Mouse (Mus musculus) hindbrain, embryonic 14.5 days (tissue): Measurements from ENCODE around the gene Rai1. TPM values are rescaled to one million over a fixed set of nuclear protein-coding genes. Genes with fewer than 3 reads are reported as not detected.

ENCODE experiments used
- ATAC-seq: fragments of 200-750 bp; cut with Nextera tagmentation; 2 replicates; pipeline ENCODE4 v1.8.0; 2017; ENCODE audit warnings: moderate number of reproducible peaks, mild to moderate bottlenecking, moderate TSS enrichment, moderate library complexity; ENCODE audit not compliant: low FRiP score
- DNase-seq: peaks from one replicate; pipeline ENCODE4 v3.0.0-alpha.2; 2015; ENCODE audit warnings: low spot score
- H3K27ac ChIP-seq: fragments of 300-500 bp; sonication (generic); 2 replicates; pipeline ENCODE4 v1.5.1; 2014; ENCODE audit warnings: mild to moderate bottlenecking, moderate library complexity
- H3K27me3 ChIP-seq: fragments of 300-500 bp; sonication (generic); 2 replicates; pipeline ENCODE4 v1.6.1; 2014; ENCODE audit warnings: mild to moderate bottlenecking, low read length, mixed read lengths; ENCODE audit not compliant: control insufficient read depth, insufficient read depth
- H3K36me3 ChIP-seq: fragments of 300-500 bp; sonication (generic); replicated peaks from 2 replicates; pipeline ENCODE4 v1.6.1; 2014; ENCODE audit not compliant: control insufficient read depth, insufficient read depth
- H3K4me1 ChIP-seq: fragments of 300-500 bp; sonication (generic); replicated peaks from 2 replicates; pipeline ENCODE4 v1.6.1; 2014; ENCODE audit warnings: antibody characterized with exemption, low read length, mixed read lengths; ENCODE audit not compliant: control insufficient read depth, insufficient read depth
- H3K4me2 ChIP-seq: fragments of 300-500 bp; sonication (generic); replicated peaks from 2 replicates; pipeline ENCODE4 v1.6.1; 2014; ENCODE audit warnings: mild to moderate bottlenecking, moderate library complexity
- H3K4me3 ChIP-seq: fragments of 300-500 bp; sonication (generic); replicated peaks from 2 replicates; pipeline ENCODE4 v1.5.1; 2014; ENCODE audit warnings: mild to moderate bottlenecking, low read length
- H3K9ac ChIP-seq: fragments of 300-500 bp; sonication (generic); 2 replicates; pipeline ENCODE4 v1.6.1; 2014
- H3K9me3 ChIP-seq: fragments of 300-500 bp; sonication (generic); 2 replicates; pipeline ENCODE4 v1.6.1; 2016; ENCODE audit warnings: low read length; ENCODE audit not compliant: control insufficient read depth
- WGBS: fragments of 180-500 bp; shearing (Covaris S2); extraction: QIAGEN DNeasy Blood & Tissue Kit; methylation state at CpG from one replicate; pipeline ENCODE4 v1.1.7; 2014; 5-methylcytosine and 5-hydroxymethylcytosine counted together
- polyA plus RNA-seq: library from polyadenylated mRNA; unstranded; fragments of >200 nt; fragmentation: Nextera tagmentation; extraction: Ambion mirVana; gene quantifications from 2 replicates; pipeline ENCODE4 v1.2.1, GENCODE M21; 2014

Rai1 gene
- polyA plus RNA-seq, 1 experiment from 2014 or later, result 39.1 TPM

DNA sequence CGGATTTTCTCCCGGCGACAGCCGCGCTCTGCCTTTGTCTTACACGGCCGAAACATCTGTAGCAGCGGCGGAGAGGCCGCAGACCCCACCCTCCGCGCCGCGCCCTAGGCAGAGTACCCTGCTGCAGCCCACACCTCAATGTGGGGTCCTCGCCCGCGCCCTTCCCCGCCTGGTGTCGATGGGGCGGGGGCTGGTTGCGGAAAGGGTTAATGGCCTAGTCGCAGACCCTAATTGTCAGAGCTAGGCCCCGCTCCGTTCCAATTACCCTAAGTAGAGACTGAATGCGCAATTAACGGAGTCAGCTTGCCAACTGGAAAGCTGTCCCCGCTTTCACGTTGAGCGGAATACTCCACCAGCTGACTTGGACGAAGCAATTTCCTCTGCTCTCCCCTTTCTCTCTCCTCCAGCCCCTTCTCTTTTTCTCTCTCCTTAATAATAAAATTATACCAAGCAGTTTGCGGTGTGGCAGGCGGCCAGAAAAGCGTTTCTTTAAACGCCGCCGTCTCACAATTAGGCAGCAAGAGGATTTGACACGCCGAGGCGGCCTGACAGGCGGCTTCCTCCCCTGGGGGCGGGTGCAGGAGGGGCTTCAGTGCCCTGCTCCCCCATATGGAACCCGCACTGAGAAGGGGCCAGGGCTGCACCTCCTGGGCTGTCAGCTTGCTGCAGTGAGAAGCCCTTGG lies 72.3 kb downstream of the Rai1 start:
- peak; percentile 43 for ATAC-seq
- no peaks in the 10 kb centered on the region for H3K9me3 ChIP-seq
- no peaks in the 10 kb centered on the region for H3K36me3 ChIP-seq
- under 1% methylated on average over 42 of the region's 42 CpGs for WGBS
- no peaks in the 10 kb centered on the region for H3K27me3 ChIP-seq
- H3K4me3 ChIP-seq, result peak overlapping the region; percentile 68
- peak overlapping the region; percentile 92 for H3K9ac ChIP-seq
- peak overlapping the region; percentile 90 for H3K4me2 ChIP-seq
- peaks cover 54% of the 10 kb centered on the region for H3K4me1 ChIP-seq
- peak overlapping the region; percentile 100 for H3K27ac ChIP-seq
- peak; percentile 75 for DNase-seq

- Histone ChIP-seq H3K4me3 (peak overlapping the region; percentile 68), H3K27me3 (no peaks in the 10 kb centered on the region), H3K27ac (peak overlapping the region; percentile 100), H3K4me2 (peak overlapping the region; percentile 90), H3K36me3 (no peaks in the 10 kb centered on the region), H3K9me3 (no peaks in the 10 kb centered on the region), H3K9ac (peak overlapping the region; percentile 92), H3K4me1 (peaks cover 62% of the 10 kb centered on the region)
- no peak for DNase-seq
- no peak for ATAC-seq
- 50% methylated on average over 6 of the region's 6 CpGs for WGBS
These were observed 73.2 kb downstream of the Rai1 start for GRCm38 (mm10) chr11:60178005-60178404.

DNA sequence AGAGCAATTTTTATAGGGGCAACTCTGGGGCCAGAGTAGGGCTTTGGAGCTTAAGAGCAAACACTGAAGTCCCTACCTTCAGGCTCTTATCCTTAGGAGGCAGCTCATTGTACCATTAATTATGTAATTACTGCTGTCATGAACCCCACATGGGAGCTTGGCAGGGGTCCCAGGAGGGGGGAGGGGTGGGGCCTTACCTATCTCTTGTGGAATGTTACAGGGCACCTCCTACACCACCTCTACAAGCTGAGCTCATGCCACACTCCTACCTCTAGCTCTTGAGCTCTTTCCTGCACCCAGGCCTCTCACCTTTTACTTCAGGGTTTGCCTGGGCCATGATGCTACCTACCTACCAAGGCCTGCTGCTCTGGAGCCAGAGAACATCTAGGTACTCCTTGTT lies 73.7 kb downstream of the Rai1 start:
- peak overlapping the region; percentile 92; the same call in 1 of the 2 replicates for H3K9ac ChIP-seq
- peak overlapping the region; percentile 100 for H3K27ac ChIP-seq
- H3K4me3 ChIP-seq, result 0 out of 2 replicates have a peak overlapping the region, but pooled peaks have one; percentile 68
- no peaks in the 10 kb centered on the region for H3K27me3 ChIP-seq
- ATAC-seq, result no peak
- DNase-seq, result no peak
- peaks cover 67% of the 10 kb centered on the region for H3K4me1 ChIP-seq
- peak overlapping the region; percentile 90; the same call in 1 of the 2 replicates for H3K4me2 ChIP-seq
- H3K36me3 ChIP-seq, result no peaks in the 10 kb centered on the region
- no peaks in the 10 kb centered on the region for H3K9me3 ChIP-seq

DNA sequence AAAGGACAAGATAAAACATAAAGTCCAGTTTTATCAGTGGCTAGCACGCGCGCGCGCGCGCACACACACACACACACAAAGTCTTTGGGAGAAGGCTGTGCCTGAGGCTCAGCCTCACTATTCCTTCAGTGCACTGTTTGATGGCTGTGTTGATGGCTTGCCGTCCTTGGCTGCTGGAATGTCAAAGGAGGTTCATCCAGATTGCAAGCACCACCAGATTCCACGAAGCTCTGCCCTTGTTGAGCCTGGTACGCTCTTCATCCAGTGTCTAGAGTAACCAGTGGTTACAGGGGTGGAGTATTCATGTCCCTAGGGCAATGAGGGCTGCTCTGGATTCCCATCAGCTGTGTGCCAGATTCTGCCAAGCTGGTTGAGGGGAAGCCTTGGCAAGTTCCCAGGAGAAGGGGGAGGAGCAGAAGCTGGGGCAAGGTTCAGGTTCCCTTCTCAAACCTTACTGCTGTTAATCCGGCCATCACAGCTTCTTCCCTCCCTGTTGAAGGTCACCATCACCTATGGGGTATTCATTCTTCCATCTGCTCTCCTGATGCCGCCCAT lies 77.4 kb downstream of the Rai1 start:
- Histone ChIP-seq H3K27me3 (no peaks in the 10 kb centered on the region), H3K4me2 (peak overlapping the region; percentile 38), H3K9ac (peak overlapping the region; percentile 51), H3K36me3 (peaks cover 22% of the 10 kb centered on the region), H3K4me3 (no peak overlapping the region), H3K27ac (peak overlapping the region; percentile 86), H3K9me3 (no peaks in the 10 kb centered on the region), H3K4me1 (peaks cover 75% of the 10 kb centered on the region)
- peak; percentile 61 for DNase-seq
- 70% methylated on average over 12 of the region's 12 CpGs for WGBS
- ATAC-seq, result no peak

DNA sequence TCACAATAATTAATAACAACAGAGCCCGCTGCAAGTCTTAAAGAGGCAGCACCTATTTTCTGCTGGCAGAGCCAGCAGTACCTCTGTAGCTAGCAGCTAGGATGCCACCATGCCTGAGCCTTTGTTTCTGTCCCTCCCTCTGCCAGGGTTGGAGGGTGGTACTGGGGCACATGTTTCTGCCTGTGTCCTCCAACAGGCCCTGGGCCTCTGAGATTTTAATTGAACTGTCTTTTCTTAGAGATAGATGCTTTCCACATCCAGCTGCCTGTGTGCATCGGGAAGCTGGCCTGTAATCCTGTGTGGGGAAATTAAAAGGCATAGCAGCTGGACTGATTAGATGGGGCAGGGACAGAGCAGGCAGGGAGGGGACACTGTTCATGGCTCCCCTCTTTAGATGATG lies 77.9 kb downstream of the Rai1 start:
- Histone ChIP-seq H3K4me1 (peaks cover 70% of the 10 kb centered on the region), H3K4me3 (no peak overlapping the region), H3K27ac (peak overlapping the region; percentile 86), H3K9me3 (no peaks in the 10 kb centered on the region), H3K27me3 (no peaks in the 10 kb centered on the region), H3K9ac (peak overlapping the region; percentile 51), H3K36me3 (peaks cover 28% of the 10 kb centered on the region), H3K4me2 (peak overlapping the region; percentile 38)
- DNase-seq, result no peak
- WGBS, result 29% methylated on average over 2 of the region's 2 CpGs
- ATAC-seq, result peak; percentile 21; the same call in 1 of the 2 replicates

DNA sequence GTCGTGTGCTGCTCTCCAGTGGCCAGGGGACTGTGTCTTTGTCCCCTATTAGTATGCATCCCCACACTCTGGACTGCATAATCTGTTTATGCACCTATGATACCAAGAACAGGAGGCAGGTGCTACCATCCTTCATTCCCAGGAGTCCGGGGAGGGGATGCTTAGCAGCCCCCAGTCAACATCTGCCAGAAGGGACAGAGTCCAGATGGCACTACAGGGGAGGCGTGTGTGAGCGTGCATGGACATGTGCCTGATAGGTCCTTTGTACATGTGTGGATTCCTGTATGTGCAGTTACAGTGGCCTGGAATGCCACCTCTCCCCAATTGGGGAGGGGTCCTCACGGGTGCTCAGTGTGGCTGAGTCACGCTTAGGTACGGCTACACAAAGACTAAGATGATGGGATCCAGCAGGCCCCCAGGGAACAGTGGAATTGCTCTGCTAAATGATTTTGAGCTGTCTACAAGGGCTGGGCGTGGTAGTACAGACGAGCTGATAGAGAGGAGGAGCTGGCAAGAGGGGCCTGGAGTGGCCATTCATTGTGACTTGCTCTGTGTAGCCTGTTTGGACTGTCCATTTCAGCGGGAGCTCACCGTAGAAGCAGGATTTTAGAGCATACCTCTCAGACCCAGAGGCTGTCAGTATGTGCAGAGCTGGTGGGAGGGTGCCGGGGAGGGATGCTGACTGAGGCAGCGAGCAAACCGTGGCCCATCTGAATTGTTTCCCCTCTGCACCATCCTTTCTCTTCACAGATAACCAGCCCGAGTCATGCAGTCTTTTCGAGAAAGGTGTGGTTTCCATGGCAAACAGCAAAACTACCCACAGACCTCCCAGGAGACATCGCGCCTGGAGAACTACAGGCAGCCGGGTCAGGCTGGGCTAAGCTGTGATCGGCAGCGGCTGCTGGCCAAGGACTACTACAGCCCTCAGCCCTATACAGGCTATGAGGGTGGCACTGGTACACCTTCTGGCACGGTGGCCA lies 79.8 kb downstream of the Rai1 start:
- WGBS, result 26% methylated on average over 22 of the region's 22 CpGs
- Histone ChIP-seq H3K4me2 (peak overlapping the region; percentile 26), H3K27ac (peak overlapping the region; percentile 86), H3K9me3 (no peaks in the 10 kb centered on the region), H3K9ac (peak overlapping the region; percentile 52), H3K4me1 (peaks cover 53% of the 10 kb centered on the region), H3K4me3 (no peak overlapping the region), H3K36me3 (peaks cover 47% of the 10 kb centered on the region), H3K27me3 (no peaks in the 10 kb centered on the region)
- DNase-seq (no peak), ATAC-seq (0 out of 2 replicates have a peak, but pooled peaks have one; percentile 3)

DNA sequence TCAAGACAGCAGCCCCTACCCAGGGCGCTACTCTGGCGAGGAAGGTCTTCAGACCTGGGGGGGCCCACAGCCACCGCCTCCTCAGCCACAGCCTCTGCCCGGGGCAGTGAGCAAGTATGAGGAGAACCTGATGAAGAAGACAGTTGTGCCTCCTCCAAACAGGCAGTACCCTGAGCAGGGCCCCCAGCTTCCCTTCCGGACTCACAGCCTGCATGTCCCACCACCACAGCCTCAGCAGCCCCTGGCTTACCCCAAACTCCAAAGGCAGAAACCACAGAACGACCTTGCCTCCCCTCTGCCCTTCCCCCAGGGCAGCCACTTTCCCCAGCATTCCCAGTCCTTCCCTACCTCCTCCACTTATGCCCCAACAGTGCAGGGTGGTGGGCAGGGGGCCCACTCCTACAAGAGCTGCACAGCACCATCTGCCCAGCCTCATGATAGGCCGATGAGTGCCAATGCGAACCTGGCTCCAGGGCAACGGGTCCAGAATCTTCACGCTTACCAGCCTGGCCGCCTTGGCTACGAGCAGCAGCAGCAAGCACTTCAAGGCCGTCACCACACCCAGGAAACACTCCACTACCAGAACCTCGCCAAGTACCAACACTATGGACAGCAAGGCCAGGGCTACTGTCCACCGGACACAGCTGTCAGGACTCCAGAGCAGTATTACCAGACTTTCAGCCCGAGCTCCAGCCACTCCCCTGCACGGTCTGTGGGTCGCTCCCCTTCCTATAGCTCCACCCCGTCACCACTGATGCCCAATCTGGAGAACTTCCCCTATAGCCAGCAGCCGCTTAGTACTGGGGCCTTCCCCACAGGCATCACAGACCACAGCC lies 80.8 kb downstream of the Rai1 start:
- H3K27me3 ChIP-seq, result no peaks in the 10 kb centered on the region
- peak overlapping the region; percentile 86 for H3K27ac ChIP-seq
- H3K4me3 ChIP-seq, result no peak overlapping the region
- DNase-seq, result no peak
- no peaks in the 10 kb centered on the region for H3K9me3 ChIP-seq
- no peak for ATAC-seq
- peaks cover 53% of the 10 kb centered on the region for H3K4me1 ChIP-seq
- 66% methylated on average over 20 of the region's 20 CpGs for WGBS
- H3K4me2 ChIP-seq, result peak overlapping the region; percentile 26
- H3K9ac ChIP-seq, result peak overlapping the region; percentile 52
- H3K36me3 ChIP-seq, result peaks cover 57% of the 10 kb centered on the region

GRCm38 (mm10) chr11:60187070-60187469 lies 82.3 kb downstream of the Rai1 start:
- WGBS, result 83% methylated on average over 11 of the region's 11 CpGs
- ATAC-seq (no peak), DNase-seq (no peak)
- H3K4me1 ChIP-seq, result peaks cover 41% of the 10 kb centered on the region
- H3K27ac ChIP-seq, result no peak overlapping the region
- H3K4me3 ChIP-seq, result no peak overlapping the region
- peaks cover 71% of the 10 kb centered on the region for H3K36me3 ChIP-seq
- H3K4me2 ChIP-seq, result no peak overlapping the region
- no peak overlapping the region for H3K9ac ChIP-seq
- H3K9me3 ChIP-seq, result no peaks in the 10 kb centered on the region
- H3K27me3 ChIP-seq, result no peaks in the 10 kb centered on the region
